10 mouse cellular contexts compared by ENCODE assay signal in genomic region chr7:130173914-130174313, GRCm38 (mm10).
A peak's percentile ranks its signal among the peaks of the same experiment; 100 is the strongest.
DNase-seq lines count a peak whose midpoint lies in the region; ATAC-seq and TF ChIP-seq lines count a peak whose summit lies in the region.
"Had no signal": no experiment of that assay in that cellular context is flagged by ENCODE, and none has a peak within 500 bp of the region (broad histone marks: within the 10 kb centered on the region; RNA-seq: fewer than 3 reads in every experiment).

No protein-coding gene starts in this region.

- 0 out of 2 replicates have a peak overlapping the region, but pooled peaks have one; percentile 24 for H3K27ac ChIP-seq in heart, embryonic 16.5 days (ENCODE audit: low read length)
- H3K27ac ChIP-seq in heart, adult 2 months: no peak overlapping the region
- no peak overlapping the region for H3K27ac ChIP-seq in liver, embryonic 16.5 days (ENCODE audit: low read length)
- H3K27ac ChIP-seq in forebrain, embryonic 12.5 days: no peak overlapping the region

- WGBS in heart, embryonic 16.5 days: 43% methylated on average over 5 of the region's 5 CpGs
- WGBS in heart, adult 2 months: 64% methylated on average over 5 of the region's 5 CpGs
- 54% methylated on average over 5 of the region's 5 CpGs for WGBS in liver, embryonic 16.5 days (ENCODE audit: insufficient replicate concordance)
- WGBS in forebrain, embryonic 12.5 days: 88% methylated on average over 5 of the region's 5 CpGs

- H3K27me3 ChIP-seq in heart, embryonic 16.5 days (ENCODE audit: control insufficient read depth, insufficient read depth, low read length): no peaks in the 10 kb centered on the region
- H3K27me3 ChIP-seq in heart, adult 2 months (ENCODE audit: control insufficient read depth, insufficient read depth, low read length): no peaks in the 10 kb centered on the region
- no peaks in the 10 kb centered on the region for H3K27me3 ChIP-seq in liver, embryonic 16.5 days (ENCODE audit: control insufficient read depth, insufficient read depth, low read depth, low read length)
- 0 out of 2 replicates have a peak, but pooled peaks cover 3% of the 10 kb centered on the region for H3K27me3 ChIP-seq in forebrain, embryonic 12.5 days

- H3K36me3 ChIP-seq in heart, embryonic 16.5 days (ENCODE audit: control insufficient read depth, insufficient read depth): peaks cover 8% of the 10 kb centered on the region; the same call in 1 of the 2 replicates
- no peaks in the 10 kb centered on the region for H3K36me3 ChIP-seq in heart, adult 2 months (ENCODE audit: control insufficient read depth, insufficient read depth, low read length)
- H3K36me3 ChIP-seq in liver, embryonic 16.5 days (ENCODE audit: control insufficient read depth, insufficient read depth): no peaks in the 10 kb centered on the region
- H3K36me3 ChIP-seq in forebrain, embryonic 12.5 days (replicated peaks): peaks cover 89% of the 10 kb centered on the region

- DNase-seq in heart, adult 2 months: no peak
- peak; percentile 22 for DNase-seq in right cerebral cortex, postnatal 4 days
- DNase-seq in right cerebral cortex, adult 2 months (ENCODE audit: low spot score in 2 of 2): no peak
- no peak for DNase-seq in embryo, embryonic 10.5 days (ENCODE audit: low spot score)
- DNase-seq in thymus, adult 18-20 months: no peak

- no peak overlapping the region for H3K4me3 ChIP-seq in heart, embryonic 16.5 days (ENCODE audit: low read length)
- no peak overlapping the region for H3K4me3 ChIP-seq in heart, adult 2 months
- H3K4me3 ChIP-seq in liver, embryonic 16.5 days (ENCODE audit: low read depth, low read length): no peak overlapping the region
- no peak overlapping the region for H3K4me3 ChIP-seq in forebrain, embryonic 12.5 days (replicated peaks)
- H3K4me3 ChIP-seq: heart, embryonic 10.5 days had no signal

- H3K4me2 ChIP-seq in heart, embryonic 16.5 days (ENCODE audit: low read depth, low read length): no peak overlapping the region
- H3K4me2 ChIP-seq in liver, embryonic 16.5 days (ENCODE audit: low read depth, low read length): no peak overlapping the region
- no peak overlapping the region for H3K4me2 ChIP-seq in forebrain, embryonic 12.5 days

- H3K9ac ChIP-seq in heart, embryonic 16.5 days (ENCODE audit: low read length): no peak overlapping the region
- H3K9ac ChIP-seq in heart, adult 2 months (ENCODE audit: low read depth, low read length): no peak overlapping the region
- no peak overlapping the region for H3K9ac ChIP-seq in liver, embryonic 16.5 days (ENCODE audit: low read depth, low read length)
- no peak overlapping the region for H3K9ac ChIP-seq in forebrain, embryonic 12.5 days

- TF ChIP-seq CTCF in heart, adult 2 months (IDR thresholded peaks at IDR 0.05): no peak

- no peaks in the 10 kb centered on the region for H3K79me2 ChIP-seq in heart, adult 2 months (replicated peaks; ENCODE audit: control insufficient read depth, insufficient read depth, low read length)

- no peak for TF ChIP-seq EP300 in heart, adult 2 months (IDR thresholded peaks at IDR 0.05; ENCODE audit: insufficient read depth, low read depth, low read length)

- no peak for TF ChIP-seq POLR2A in heart, adult 2 months (IDR thresholded peaks at IDR 0.05; ENCODE audit: insufficient read depth, low read depth, low read length)

- intact Hi-C loops in heart, adult 2 months (cut with DNase I): no loop called here

- peaks cover 15% of the 10 kb centered on the region for H3K4me1 ChIP-seq in heart, embryonic 16.5 days (ENCODE audit: control insufficient read depth, insufficient read depth, low read length)
- no peaks in the 10 kb centered on the region for H3K4me1 ChIP-seq in heart, adult 2 months (ENCODE audit: control insufficient read depth, insufficient read depth, low read length)
- no peaks in the 10 kb centered on the region for H3K4me1 ChIP-seq in liver, embryonic 16.5 days (ENCODE audit: control insufficient read depth, low read depth, low read length)
- peaks cover under 1% of the 10 kb centered on the region for H3K4me1 ChIP-seq in forebrain, embryonic 12.5 days

- no peaks in the 10 kb centered on the region for H3K9me3 ChIP-seq in heart, embryonic 16.5 days (replicated peaks; ENCODE audit: control insufficient read depth, low read length)
- no peaks in the 10 kb centered on the region for H3K9me3 ChIP-seq in liver, embryonic 16.5 days (replicated peaks; ENCODE audit: control insufficient read depth, low read length)
- no peaks in the 10 kb centered on the region for H3K9me3 ChIP-seq in forebrain, embryonic 12.5 days
- H3K9me3 ChIP-seq: heart, embryonic 10.5 days had no signal

- ATAC-seq in heart, embryonic 16.5 days (replicated peaks; ENCODE audit: extremely low read depth, insufficient read depth, low FRiP score): 0 out of 2 replicates have a peak, but pooled peaks have one; percentile 30
- peak; percentile 59 for ATAC-seq in liver, embryonic 16.5 days (ENCODE audit: low read depth)
- ATAC-seq in forebrain, embryonic 12.5 days (ENCODE audit: low FRiP score): no peak
- ATAC-seq: forebrain, embryonic 14.5 days had no signal
